Mouse (Mus musculus) heart, embryonic 12.5 days (tissue): Measurements from ENCODE around the gene Bnipl. TPM values are rescaled to one million over a fixed set of nuclear protein-coding genes. Genes with fewer than 3 reads are reported as not detected.

ENCODE experiments used
- ATAC-seq: fragments of 200-750 bp; cut with Nextera tagmentation; 2 replicates; pipeline ENCODE4 v1.8.0; 2017; ENCODE audit warnings: moderate TSS enrichment, moderate library complexity; ENCODE audit not compliant: insufficient number of reproducible peaks, low FRiP score
- H3K27ac ChIP-seq: fragments of 300-500 bp; sonication (generic); 2 replicates; pipeline ENCODE4 v1.5.1; 2016; ENCODE audit warnings: mild to moderate bottlenecking, moderate library complexity; ENCODE audit not compliant: poor library complexity, severe bottlenecking
- H3K27me3 ChIP-seq: fragments of 300-500 bp; sonication (generic); replicated peaks from 2 replicates; pipeline ENCODE4 v1.6.1; 2016; ENCODE audit warnings: mild to moderate bottlenecking, moderate library complexity
- H3K36me3 ChIP-seq: fragments of 300-500 bp; sonication (generic); 2 replicates; pipeline ENCODE4 v1.6.1; 2016; ENCODE audit warnings: mild to moderate bottlenecking, moderate library complexity
- H3K4me1 ChIP-seq: fragments of 300-500 bp; sonication (generic); replicated peaks from 2 replicates; pipeline ENCODE4 v1.6.1; 2016; ENCODE audit warnings: mild to moderate bottlenecking
- H3K4me2 ChIP-seq: fragments of 300-500 bp; sonication (generic); 2 replicates; pipeline ENCODE4 v1.6.1; 2016; ENCODE audit warnings: mild to moderate bottlenecking, moderate library complexity
- H3K4me3 ChIP-seq: fragments of 300-500 bp; sonication (generic); 2 replicates; pipeline ENCODE4 v1.5.1; 2016; ENCODE audit warnings: mild to moderate bottlenecking
- H3K9ac ChIP-seq: fragments of 300-500 bp; sonication (generic); 2 replicates; pipeline ENCODE4 v1.6.1; 2016; ENCODE audit warnings: mild to moderate bottlenecking, moderate library complexity
- H3K9me3 ChIP-seq: fragments of 300-500 bp; sonication (generic); replicated peaks from 2 replicates; pipeline ENCODE4 v1.6.1; 2016; ENCODE audit warnings: mild to moderate bottlenecking, moderate library complexity
- WGBS: fragments of 180-500 bp; shearing (Covaris S2); methylation state at CpG from one replicate; pipeline ENCODE4 v1.1.7; 2016; 5-methylcytosine and 5-hydroxymethylcytosine counted together
- polyA plus RNA-seq: library from polyadenylated mRNA; unstranded; fragments of >200 nt; fragmentation: Nextera tagmentation; extraction: Ambion mirVana; gene quantifications from 2 replicates; pipeline ENCODE4 v1.2.1, GENCODE M21; 2016

Gene Bnipl
- polyA plus RNA-seq, result not detected in 2 replicates

DNA sequence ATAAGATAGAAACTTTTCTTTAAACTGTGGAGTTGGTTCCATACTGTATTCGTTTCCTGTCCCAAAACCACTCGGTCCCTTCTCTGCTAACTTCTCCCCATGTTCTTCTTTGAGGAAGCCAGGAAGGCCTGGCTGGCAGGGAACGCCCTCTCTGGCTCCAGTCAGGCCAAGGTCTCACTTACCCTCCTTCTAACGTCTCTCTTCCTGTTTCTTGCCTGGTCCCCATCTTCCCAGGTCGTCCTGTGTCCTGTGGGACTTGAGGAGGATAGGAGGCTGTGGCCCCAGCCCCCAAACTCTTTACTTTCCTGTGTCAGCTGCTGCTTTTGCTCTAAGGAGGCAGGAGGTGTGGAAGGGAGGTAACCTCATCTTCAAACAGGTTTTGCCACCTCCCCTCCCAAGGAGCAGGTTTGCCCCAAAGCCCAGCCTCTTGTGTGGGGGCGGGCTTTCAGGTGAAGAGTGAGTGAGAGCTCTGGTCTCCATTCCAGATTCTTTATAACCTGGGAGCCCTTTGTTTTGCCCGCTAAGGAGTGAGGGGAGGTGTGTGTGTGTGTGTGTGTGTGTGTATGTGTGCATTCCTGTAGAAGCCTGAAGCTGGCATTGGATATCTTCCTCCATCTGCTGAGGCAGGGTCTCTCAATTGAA, at the start of gene Bnipl:
Gene Bnipl, minus strand, starts transcription at position 411 of the 642 bp plus-strand sequence.
- H3K27me3 ChIP-seq, result no peaks in the 10 kb centered on the region
- no peak within 1 kb of the TSS for H3K27ac ChIP-seq
- no peak within 1 kb of the TSS for H3K4me2 ChIP-seq
- ATAC-seq, result no peak
- H3K9me3 ChIP-seq, result no peaks in the 10 kb centered on the region
- WGBS, result 41% methylated on average over 7 of the region's 7 CpGs
- H3K4me1 ChIP-seq, result no peaks in the 10 kb centered on the region; the same call in 1 of the 2 replicates
- H3K9ac ChIP-seq, result no peak within 1 kb of the TSS
- H3K36me3 ChIP-seq, result peaks cover 46% of the 10 kb centered on the region
- H3K4me3 ChIP-seq, result no peak within 1 kb of the TSS

GRCm38 (mm10) chr3:95298018-95298417, 47.0 kb upstream of the Bnipl start:
- Histone ChIP-seq H3K27ac (no peak overlapping the region), H3K4me3 (no peak overlapping the region), H3K4me2 (no peak overlapping the region), H3K27me3 (no peaks in the 10 kb centered on the region), H3K36me3 (peaks cover 39% of the 10 kb centered on the region), H3K4me1 (peaks cover 16% of the 10 kb centered on the region; the same call in 1 of the 2 replicates), H3K9me3 (no peaks in the 10 kb centered on the region), H3K9ac (no peak overlapping the region)
- 56% methylated on average over 7 of the region's 7 CpGs for WGBS
- no peak for ATAC-seq

GRCm38 (mm10) chr3:95296103-95296469, 45.1 kb upstream of the Bnipl start:
- 13% methylated on average over 5 of the region's 5 CpGs for WGBS
- Histone ChIP-seq H3K9ac (no peak overlapping the region), H3K27ac (no peak overlapping the region), H3K4me1 (peaks cover 16% of the 10 kb centered on the region; the same call in 1 of the 2 replicates), H3K9me3 (no peaks in the 10 kb centered on the region), H3K36me3 (peaks cover 53% of the 10 kb centered on the region), H3K4me2 (no peak overlapping the region), H3K4me3 (no peak overlapping the region), H3K27me3 (no peaks in the 10 kb centered on the region)
- no peak for ATAC-seq

DNA sequence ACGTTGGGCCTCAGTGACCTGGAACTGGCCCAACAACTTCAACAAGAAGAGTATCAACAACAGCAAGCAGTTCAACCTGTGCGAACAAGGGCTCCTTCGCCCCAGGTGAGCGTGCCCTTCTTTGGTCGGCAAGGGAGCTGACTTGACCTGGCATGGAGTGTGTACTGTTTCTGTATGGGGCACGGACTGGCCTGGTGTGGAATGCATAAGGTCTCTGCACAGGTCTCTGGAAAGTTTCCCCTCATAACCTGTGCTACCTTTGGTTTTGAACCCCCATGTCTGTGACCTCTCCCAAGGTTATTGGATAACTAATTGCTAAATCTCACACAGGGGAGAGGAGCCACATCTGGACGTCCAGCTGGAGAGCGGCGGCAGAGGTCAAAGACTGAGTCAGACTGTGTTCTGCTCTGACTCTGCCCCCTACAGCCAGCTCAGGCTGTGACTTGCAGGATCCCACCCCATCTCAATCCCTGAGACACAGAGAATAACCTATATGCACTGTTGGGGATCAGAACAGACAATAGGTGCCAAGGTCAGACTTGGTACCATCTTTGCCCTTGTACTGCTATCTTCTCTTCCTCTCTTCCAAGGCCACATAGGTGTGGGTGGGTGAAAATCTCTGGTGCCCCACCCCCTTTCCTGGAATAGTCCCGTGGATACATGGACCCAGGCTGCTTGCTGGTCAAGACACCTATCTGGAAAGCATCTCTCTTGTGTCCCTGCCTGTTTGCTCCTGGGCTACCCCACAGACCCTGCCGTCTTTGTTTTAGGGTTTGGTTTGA, 44.5 kb upstream of the Bnipl start:
- 78% methylated on average over 11 of the region's 11 CpGs for WGBS
- no peak for ATAC-seq
- Histone ChIP-seq H3K4me3 (no peak overlapping the region), H3K36me3 (peaks cover 59% of the 10 kb centered on the region), H3K4me2 (no peak overlapping the region), H3K9ac (no peak overlapping the region), H3K9me3 (no peaks in the 10 kb centered on the region), H3K27ac (no peak overlapping the region), H3K27me3 (no peaks in the 10 kb centered on the region), H3K4me1 (peaks cover 16% of the 10 kb centered on the region; the same call in 1 of the 2 replicates)

DNA sequence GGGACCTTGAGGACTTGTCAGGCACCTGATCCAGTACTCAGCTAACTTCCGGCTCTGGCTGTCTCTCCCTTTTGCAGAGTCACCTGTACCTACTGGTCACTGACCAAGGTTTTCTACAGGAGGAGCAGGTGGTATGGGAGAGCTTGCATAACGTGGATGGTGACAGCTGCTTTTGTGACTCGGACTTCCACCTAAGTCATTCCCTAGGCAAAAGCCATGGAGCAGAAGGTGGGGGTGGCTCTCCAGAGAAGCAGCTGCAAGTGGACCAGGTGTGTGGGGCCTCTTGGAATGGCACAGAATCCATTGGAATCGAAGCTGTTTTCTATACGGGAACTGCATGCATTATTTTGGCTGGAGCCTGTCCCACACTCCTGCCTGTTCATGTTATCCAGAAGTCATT, 43.7 kb upstream of the Bnipl start:
- H3K4me2 ChIP-seq, result no peak overlapping the region
- H3K4me1 ChIP-seq, result peaks cover 13% of the 10 kb centered on the region; the same call in 1 of the 2 replicates
- WGBS, result 82% methylated on average over 5 of the region's 5 CpGs
- no peaks in the 10 kb centered on the region for H3K9me3 ChIP-seq
- no peak overlapping the region for H3K4me3 ChIP-seq
- no peak for ATAC-seq
- H3K27me3 ChIP-seq, result no peaks in the 10 kb centered on the region
- no peak overlapping the region for H3K27ac ChIP-seq
- H3K9ac ChIP-seq, result no peak overlapping the region
- H3K36me3 ChIP-seq, result peaks cover 63% of the 10 kb centered on the region

DNA sequence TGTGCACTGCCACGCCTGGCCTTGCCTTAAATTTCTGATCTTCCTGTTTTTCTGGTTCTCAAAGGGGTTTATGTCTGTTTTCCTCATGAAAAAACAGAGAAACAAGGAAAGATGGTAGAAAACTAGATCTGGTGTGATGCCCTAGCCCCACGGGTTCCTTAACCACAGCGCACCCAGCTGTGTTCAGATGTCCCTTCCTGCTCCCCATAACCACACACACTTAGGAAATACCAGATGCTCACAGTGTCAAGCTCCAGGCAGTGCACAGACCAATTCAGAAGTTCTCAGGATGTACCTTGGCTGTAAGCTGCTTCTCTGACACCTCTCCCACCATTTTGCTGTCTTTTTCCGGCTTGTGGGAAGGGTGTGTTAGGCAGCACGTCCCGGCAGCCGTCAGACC, 43.3 kb upstream of the Bnipl start:
- no peak overlapping the region for H3K4me3 ChIP-seq
- no peak for ATAC-seq
- H3K27me3 ChIP-seq, result no peaks in the 10 kb centered on the region
- WGBS, result 84% methylated on average over 7 of the region's 7 CpGs
- H3K9me3 ChIP-seq, result no peaks in the 10 kb centered on the region
- no peak overlapping the region for H3K4me2 ChIP-seq
- peaks cover 63% of the 10 kb centered on the region for H3K36me3 ChIP-seq
- H3K4me1 ChIP-seq, result peaks cover 10% of the 10 kb centered on the region; the same call in 1 of the 2 replicates
- H3K9ac ChIP-seq, result no peak overlapping the region
- H3K27ac ChIP-seq, result no peak overlapping the region

GRCm38 (mm10) chr3:95293537-95293936, 42.5 kb upstream of the Bnipl start:
- WGBS, result 76% methylated on average over 11 of the region's 11 CpGs
- H3K9me3 ChIP-seq, result no peaks in the 10 kb centered on the region
- H3K4me3 ChIP-seq, result no peak overlapping the region
- no peak for ATAC-seq
- no peak overlapping the region for H3K27ac ChIP-seq
- H3K4me1 ChIP-seq, result peaks cover 10% of the 10 kb centered on the region; the same call in 1 of the 2 replicates
- H3K36me3 ChIP-seq, result peaks cover 66% of the 10 kb centered on the region
- no peak overlapping the region for H3K9ac ChIP-seq
- no peak overlapping the region for H3K4me2 ChIP-seq
- H3K27me3 ChIP-seq, result no peaks in the 10 kb centered on the region

DNA sequence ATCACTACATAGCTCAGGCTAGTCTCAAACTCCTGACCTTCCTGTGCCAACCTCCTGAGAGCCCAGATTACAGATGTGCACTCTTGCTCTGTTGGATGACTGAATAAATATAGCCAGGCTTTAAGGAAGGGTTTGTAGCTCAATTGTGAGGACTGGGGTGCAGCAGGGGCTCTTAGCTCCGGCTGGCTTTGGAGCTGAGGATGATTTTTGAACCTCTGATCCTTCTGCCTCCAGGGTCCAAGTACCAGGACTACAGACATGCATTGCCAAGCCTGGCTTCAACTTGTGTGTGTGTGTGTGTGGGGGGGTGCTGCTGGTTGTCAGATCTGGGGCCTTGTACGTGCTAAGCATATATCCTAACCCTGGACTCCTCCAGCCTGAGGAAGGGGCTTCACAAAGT, 41.9 kb upstream of the Bnipl start:
- no peak overlapping the region for H3K27ac ChIP-seq
- 90% methylated on average over 2 of the region's 2 CpGs for WGBS
- no peaks in the 10 kb centered on the region for H3K9me3 ChIP-seq
- H3K4me2 ChIP-seq, result no peak overlapping the region
- H3K9ac ChIP-seq, result no peak overlapping the region
- no peaks in the 10 kb centered on the region for H3K27me3 ChIP-seq
- peaks cover 6% of the 10 kb centered on the region; the same call in 1 of the 2 replicates for H3K4me1 ChIP-seq
- H3K36me3 ChIP-seq, result peaks cover 71% of the 10 kb centered on the region
- H3K4me3 ChIP-seq, result no peak overlapping the region
- no peak for ATAC-seq

DNA sequence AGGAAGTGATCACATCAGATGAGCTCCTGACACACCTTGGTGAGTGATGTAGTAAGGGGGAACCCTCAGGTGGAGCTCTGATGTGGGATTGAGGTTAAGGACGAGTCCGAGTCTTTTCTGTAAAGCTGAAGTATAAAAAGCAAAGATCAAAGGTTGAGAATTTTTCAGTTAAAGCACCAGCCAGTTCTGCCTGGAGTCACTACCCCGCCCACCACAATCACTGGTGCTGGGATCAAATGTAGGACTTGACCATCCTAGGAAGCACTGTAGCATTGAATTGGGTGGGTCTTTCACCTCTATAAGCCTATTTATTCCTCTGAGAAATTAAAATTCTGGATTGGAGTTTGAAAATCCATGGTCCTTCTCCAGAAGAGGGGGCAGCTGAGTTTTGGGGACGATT, 40.0 kb upstream of the Bnipl start:
- Histone ChIP-seq H3K4me1 (peaks cover 5% of the 10 kb centered on the region; the same call in 1 of the 2 replicates), H3K27me3 (no peaks in the 10 kb centered on the region), H3K4me3 (no peak overlapping the region), H3K4me2 (no peak overlapping the region), H3K9me3 (no peaks in the 10 kb centered on the region), H3K9ac (no peak overlapping the region), H3K27ac (no peak overlapping the region), H3K36me3 (peaks cover 66% of the 10 kb centered on the region)
- no peak for ATAC-seq
- WGBS, result 79% methylated on average over 4 of the region's 4 CpGs

DNA sequence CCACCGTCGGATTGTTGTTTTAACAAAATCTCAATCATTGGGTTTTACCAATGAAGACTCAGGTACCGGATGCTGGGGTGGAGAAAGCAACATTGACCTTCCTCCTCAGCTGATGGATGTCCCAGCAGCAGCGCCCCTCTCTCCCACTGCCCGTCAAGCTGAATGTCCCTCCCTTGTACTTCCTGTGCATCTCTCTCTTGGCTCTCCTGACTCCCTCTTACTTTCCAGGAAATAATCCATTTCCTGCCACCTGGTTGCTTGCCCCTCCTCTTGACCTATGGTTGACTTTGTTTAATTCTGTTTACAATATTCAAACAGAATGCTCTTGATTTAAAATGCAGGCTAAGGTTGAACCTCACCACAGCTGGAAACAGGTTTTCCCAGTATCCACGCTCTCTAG, 39.2 kb upstream of the Bnipl start:
- WGBS, result 73% methylated on average over 6 of the region's 6 CpGs
- Histone ChIP-seq H3K36me3 (peaks cover 61% of the 10 kb centered on the region), H3K27ac (no peak overlapping the region), H3K4me2 (no peak overlapping the region), H3K4me3 (no peak overlapping the region), H3K4me1 (no peaks in the 10 kb centered on the region), H3K9me3 (no peaks in the 10 kb centered on the region), H3K27me3 (no peaks in the 10 kb centered on the region), H3K9ac (no peak overlapping the region)
- no peak for ATAC-seq

GRCm38 (mm10) chr3:95289419-95289818, 38.4 kb upstream of the Bnipl start:
- no peak overlapping the region for H3K27ac ChIP-seq
- no peaks in the 10 kb centered on the region for H3K9me3 ChIP-seq
- H3K4me2 ChIP-seq, result no peak overlapping the region
- no peaks in the 10 kb centered on the region for H3K27me3 ChIP-seq
- H3K9ac ChIP-seq, result no peak overlapping the region
- no peak overlapping the region for H3K4me3 ChIP-seq
- H3K36me3 ChIP-seq, result peaks cover 54% of the 10 kb centered on the region
- 86% methylated on average over 4 of the region's 4 CpGs for WGBS
- ATAC-seq, result no peak
- H3K4me1 ChIP-seq, result peaks cover 6% of the 10 kb centered on the region
